Mouse (Mus musculus): ENCODE measurements around the gene Cacna1c.

The Cacna1c gene

DNA sequence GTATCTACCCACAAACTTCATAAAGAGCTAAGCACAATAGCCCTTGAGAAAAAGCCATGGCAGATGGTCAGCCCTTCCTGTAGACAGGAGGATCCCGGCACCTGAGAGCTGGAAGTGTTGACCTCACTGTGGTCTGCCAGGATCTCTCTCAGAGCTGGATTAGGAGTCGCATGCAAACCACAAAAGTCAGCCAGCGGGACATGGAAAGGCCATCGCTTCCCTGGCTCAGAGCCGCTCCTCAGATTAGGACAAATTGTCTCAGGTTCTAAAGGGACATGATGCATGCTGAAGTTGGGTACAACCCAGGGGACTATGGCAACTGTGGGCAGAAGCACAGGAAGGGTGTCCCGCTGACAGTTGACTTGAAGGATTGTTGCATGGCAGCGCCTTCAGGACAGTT, 490.4 kb downstream of the Cacna1c start:
- no peak for DNase-seq (ENCODE audit: low spot score in 2 of 2)

GRCm38 (mm10) chr6:118694626-118695025, 501.6 kb downstream of the Cacna1c start:
- DNase-seq (ENCODE audit: low spot score in 2 of 2) = no peak

GRCm38 (mm10) chr6:118689447-118689846, 506.8 kb downstream of the Cacna1c start:
- DNase-seq (ENCODE audit: low spot score in 2 of 2) = no peak

DNA sequence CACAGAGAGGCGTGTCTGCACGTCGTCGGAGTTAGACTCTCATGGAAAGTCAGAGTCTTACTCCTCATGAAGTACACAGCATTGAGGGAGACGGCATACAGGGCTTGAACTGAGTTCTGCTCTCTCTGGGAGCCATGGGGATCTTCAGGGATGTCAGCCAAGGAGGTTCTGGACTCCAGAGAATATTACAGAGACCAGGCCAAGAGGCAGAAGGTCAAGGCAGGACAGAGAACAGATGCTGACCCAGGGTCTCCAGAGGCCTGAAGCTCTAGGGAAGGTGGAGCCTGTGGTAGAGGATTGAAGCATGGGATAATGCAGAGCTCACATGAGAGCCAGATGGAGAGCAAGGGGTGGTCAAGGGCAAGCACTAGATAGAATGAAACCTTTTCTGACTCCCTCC, 507.4 kb downstream of the Cacna1c start:
- no peak for DNase-seq (ENCODE audit: low spot score in 2 of 2)

DNA sequence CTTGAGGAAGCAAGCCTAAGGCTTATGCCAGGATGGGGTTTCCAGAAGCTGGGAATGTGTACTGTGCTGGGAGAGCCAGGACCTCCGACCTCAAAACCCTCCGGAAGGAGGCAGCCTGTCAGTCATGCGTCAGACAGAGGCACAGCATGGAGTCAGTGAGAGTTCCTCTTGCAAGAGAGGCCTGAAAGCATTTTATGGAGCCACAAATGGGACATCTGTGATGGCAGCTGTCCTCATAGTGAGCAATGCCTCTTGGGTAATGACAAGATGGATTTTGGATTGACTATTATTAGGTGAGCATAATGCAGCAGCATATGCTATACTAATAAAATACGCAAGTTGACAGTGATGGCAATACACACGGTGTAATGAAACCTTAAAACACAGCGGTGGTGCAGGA, 515.4 kb downstream of the Cacna1c start:
- DNase-seq (ENCODE audit: low spot score in 2 of 2) = no peak

DNA sequence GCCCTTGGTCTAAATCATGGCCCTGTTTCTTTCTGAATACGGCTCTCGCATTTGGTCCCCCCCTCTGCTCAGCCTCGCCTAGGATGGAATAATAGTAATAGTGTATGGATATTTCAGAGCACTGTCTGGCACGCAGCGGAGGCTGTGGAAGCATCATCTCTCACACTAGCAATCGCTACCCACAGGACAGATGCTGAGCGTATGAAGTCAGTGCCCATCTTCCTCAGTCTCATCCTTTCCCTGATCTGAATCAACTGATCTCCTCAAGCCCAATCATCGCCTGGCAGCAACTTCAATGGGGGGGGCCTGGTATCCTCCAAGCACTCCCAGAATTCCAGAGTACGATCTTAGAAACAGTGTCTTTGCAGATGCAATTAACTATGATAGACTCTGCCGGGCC, 518.2 kb downstream of the Cacna1c start:
- DNase-seq (ENCODE audit: low spot score in 2 of 2) = no peak

DNA sequence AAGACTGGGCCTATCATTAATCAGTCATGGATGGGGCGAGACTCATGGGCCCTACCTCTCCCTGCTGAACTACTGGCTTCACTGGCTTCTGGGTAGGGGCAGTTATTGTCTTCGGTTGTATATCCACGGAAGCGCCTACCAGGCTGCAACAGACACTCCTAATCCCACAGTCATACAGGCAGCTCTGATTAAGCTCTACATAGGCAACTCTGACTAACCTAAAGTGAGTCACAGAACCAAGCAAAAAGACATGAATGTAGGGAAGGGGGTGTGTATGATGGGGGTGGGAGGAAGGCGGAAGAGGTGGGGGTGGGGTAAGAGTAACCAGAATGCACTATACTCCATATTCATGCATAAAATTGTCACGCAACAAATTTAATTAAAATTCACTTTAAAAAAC, 518.9 kb downstream of the Cacna1c start:
- no peak for DNase-seq (ENCODE audit: low spot score in 2 of 2)

GRCm38 (mm10) chr6:118674781-118675180, 521.4 kb downstream of the Cacna1c start:
- DNase-seq (ENCODE audit: low spot score in 2 of 2) = no peak

GRCm38 (mm10) chr6:118673974-118674695, 522.1 kb downstream of the Cacna1c start:
- no peak for DNase-seq (ENCODE audit: low spot score in 2 of 2)

DNA sequence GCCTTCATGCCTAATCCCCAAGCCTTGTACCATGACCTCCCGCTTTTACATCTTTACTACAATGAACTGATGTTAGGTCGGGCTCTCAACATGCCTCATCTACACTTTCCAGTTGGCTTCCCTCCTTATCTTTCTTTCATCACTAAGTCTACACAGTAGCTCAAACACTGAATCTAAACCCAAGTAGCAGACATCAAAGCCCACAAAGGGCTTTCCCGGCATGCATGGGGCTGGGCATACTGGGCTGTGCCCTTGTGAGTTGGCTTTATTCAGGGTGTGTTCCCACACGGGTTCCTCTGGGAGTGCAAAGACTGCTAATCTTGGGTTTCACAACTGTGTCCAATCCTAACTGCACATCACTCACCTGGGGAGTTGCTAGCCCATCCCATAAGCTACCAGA, 542.9 kb downstream of the Cacna1c start:
- DNase-seq (ENCODE audit: low spot score in 2 of 2) = no peak

GRCm38 (mm10) chr6:118649121-118649783, 547.0 kb downstream of the Cacna1c start:
- no peak for DNase-seq (ENCODE audit: low spot score in 2 of 2)

DNA sequence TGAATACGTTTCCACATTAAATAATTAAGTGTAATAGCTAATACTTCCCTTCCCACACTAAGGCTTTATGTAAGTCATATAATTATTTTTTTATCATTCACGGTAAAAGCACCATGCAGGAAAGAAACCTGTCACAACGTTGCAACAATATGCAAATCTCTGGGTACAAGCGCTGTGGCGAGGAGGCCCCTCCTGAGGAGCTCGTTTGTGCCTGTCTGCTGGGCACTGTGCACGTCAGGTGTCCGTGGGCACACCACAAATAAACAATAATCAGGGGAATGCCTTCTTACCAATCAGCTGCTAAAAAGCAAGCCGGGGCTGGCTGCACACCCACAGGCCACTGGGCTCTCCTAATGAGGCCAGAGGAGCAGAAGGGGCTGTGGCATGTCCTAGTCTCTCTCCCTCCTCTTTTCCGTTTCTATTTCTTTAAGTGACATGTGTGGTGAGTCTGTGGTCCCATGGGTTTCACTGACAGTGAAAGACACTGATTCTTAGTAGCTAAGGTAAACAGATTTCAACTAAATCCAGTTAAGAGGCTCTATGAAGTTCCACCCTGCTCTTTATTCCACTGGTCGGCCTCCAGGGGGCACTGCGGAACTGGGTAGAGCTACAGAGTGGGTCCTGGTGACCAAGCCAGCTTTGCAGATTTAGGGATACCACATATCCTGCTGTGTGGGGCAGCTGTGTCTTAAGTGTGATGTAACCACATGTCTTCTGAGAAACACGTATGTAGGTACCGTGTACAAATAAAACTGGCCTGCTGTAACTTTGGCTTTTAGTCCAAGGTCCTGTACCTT, 549.8 kb downstream of the Cacna1c start:
- DNase-seq (ENCODE audit: low spot score in 2 of 2) = peak in 1 of 2 experiments; percentile 65

GRCm38 (mm10) chr6:118644866-118645265, 551.4 kb downstream of the Cacna1c start:
- no peak for DNase-seq (ENCODE audit: low spot score in 2 of 2)

DNA sequence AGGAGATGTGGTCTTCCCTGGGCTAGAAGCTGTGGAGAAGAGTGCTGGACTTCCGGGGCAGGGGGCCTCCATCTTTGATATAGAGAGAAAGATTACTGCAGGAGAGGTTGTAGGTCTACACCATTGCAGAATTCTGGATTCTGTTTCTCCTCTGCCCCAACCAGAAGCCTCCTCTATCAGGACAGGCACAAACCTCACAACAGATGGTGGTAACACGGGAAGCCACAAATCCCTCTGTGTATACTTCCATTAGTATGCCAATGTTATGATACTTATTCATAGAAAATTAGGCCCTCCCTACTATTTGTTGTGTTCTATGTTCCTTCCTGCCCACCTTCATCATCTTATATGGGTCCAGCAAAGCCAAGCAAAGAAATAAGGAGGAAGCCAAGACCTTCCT, 552.7 kb downstream of the Cacna1c start:
- no peak for DNase-seq (ENCODE audit: low spot score in 2 of 2)

DNA sequence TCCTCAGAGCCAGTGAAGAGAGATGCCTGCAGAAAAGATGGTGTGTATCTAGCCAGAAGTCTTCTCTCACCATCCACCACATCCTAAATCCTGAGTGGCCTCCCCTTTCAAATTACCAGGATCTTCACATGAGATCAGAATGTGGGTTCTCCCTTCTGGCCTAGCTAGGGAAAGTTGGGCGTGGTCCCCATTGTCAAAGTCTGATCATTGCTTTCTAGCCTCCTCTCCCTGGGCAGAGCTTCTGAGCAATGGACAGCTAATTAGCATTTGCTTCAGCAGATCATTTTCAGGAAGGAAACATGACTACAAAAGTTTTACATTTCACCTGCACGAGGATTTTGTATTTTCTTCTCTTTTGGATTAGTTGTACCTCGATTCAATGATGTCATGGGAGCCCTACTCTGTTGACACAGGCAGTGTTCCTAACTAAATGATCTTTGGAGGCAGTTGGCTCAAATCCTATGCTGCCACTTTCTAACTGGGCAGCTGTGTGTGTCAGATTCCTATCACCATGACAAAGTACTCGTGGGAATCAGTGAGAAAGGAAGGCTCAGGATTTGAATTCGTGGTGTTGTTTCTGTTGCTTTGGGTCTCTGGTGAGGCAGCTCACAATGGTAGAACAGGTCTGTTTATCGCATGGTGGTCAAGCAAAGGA, 554.4 kb downstream of the Cacna1c start:
- DNase-seq (ENCODE audit: low spot score in 2 of 2) = no peak

GRCm38 (mm10) chr6:118639816-118640215, 556.4 kb downstream of the Cacna1c start:
- DNase-seq (ENCODE audit: low spot score in 2 of 2) = no peak

DNA sequence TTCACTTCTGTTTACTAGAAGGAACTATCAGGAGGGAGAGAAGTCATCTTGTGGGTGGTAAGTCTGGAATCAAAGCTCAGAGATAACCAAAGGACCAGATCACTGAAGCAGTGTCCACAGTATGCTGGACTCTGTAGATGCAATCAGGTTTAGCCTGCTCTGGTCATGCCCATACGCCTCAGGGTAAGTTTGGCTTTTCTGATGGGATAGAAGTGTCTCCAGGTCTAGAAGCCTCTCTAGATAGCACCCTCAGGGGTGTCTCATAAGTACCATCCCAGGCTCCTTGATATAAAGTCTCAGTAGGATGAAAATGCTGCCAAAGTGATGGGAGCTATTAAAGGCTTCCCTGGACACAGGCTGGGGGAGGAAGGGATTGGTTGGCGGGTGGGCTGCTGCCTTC, 557.3 kb downstream of the Cacna1c start:
- DNase-seq (ENCODE audit: low spot score in 2 of 2) = no peak

- DNase-seq (ENCODE audit: low spot score in 2 of 2) = no peak
Measured at GRCm38 (mm10) chr6:118632491-118632890, 563.7 kb downstream of the Cacna1c start.

- DNase-seq (ENCODE audit: low spot score in 2 of 2) = no peak
Measured at GRCm38 (mm10) chr6:118630006-118630405, 566.2 kb downstream of the Cacna1c start.

DNA sequence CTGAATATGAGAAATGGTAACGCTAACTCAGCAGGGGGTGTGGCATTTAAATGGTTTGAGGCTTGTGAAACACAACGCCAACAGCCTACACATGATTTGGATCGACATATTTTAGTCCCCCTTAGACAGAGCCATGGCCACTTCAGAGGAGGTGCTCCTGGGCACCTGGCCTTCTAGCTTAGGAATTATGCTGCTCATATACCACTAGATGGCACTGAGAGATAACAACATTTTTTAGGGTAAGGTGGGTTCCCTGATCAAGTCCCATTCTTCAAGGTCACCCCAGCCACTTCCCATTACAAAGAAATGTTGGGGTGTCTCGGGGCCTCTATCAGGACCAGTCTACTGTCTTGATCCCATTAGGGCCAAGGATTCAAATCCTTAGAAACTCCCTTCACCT, 570.0 kb downstream of the Cacna1c start:
- no peak for DNase-seq (ENCODE audit: low spot score in 2 of 2)

- DNase-seq (ENCODE audit: low spot score in 2 of 2) = no peak
Measured at GRCm38 (mm10) chr6:118623609-118624008, 572.6 kb downstream of the Cacna1c start.

GRCm38 (mm10) chr6:118621866-118622265, 574.4 kb downstream of the Cacna1c start:
- no peak for DNase-seq (ENCODE audit: low spot score in 2 of 2)
